Mouse (Mus musculus) intestine, embryonic 15.5 days (tissue): ENCODE data around the gene Galnt6. TPM values are rescaled to one million over a fixed set of nuclear protein-coding genes. Genes with fewer than 3 reads are reported as not detected.

ENCODE experiments used
- ATAC-seq: fragments of 200-750 bp; cut with Nextera tagmentation; 2 replicates; pipeline ENCODE4 v1.8.0; 2017; ENCODE audit warnings: moderate TSS enrichment, moderate library complexity
- H3K27ac ChIP-seq: fragments of 300-500 bp; sonication (generic); 2 replicates; pipeline ENCODE4 v1.5.1; 2015; ENCODE audit warnings: mild to moderate bottlenecking, inconsistent platforms
- H3K27me3 ChIP-seq: fragments of 300-500 bp; sonication (generic); replicated peaks from 2 replicates; pipeline ENCODE4 v1.6.1; 2015; ENCODE audit warnings: inconsistent platforms
- H3K36me3 ChIP-seq: fragments of 300-500 bp; sonication (generic); 2 replicates; pipeline ENCODE4 v1.6.1; 2015; ENCODE audit warnings: inconsistent platforms
- H3K4me1 ChIP-seq: fragments of 300-500 bp; sonication (generic); replicated peaks from 2 replicates; pipeline ENCODE4 v1.6.1; 2015; ENCODE audit warnings: inconsistent platforms
- H3K4me2 ChIP-seq: fragments of 300-500 bp; sonication (generic); replicated peaks from 2 replicates; pipeline ENCODE4 v1.6.1; 2015; ENCODE audit warnings: mild to moderate bottlenecking, inconsistent platforms
- H3K4me3 ChIP-seq: fragments of 300-500 bp; sonication (generic); replicated peaks from 2 replicates; pipeline ENCODE4 v1.5.1; 2015; ENCODE audit warnings: inconsistent platforms
- H3K9ac ChIP-seq: fragments of 300-500 bp; sonication (generic); 2 replicates; pipeline ENCODE4 v1.6.1; 2015; ENCODE audit warnings: inconsistent platforms
- H3K9me3 ChIP-seq: fragments of 300-500 bp; sonication (generic); 2 replicates; pipeline ENCODE4 v1.6.1; 2016; ENCODE audit warnings: inconsistent platforms
- WGBS: fragments of 180-500 bp; shearing (Covaris S2); methylation state at CpG from one replicate; pipeline ENCODE4 v1.1.7; 2015; 5-methylcytosine and 5-hydroxymethylcytosine counted together
- polyA plus RNA-seq: library from polyadenylated mRNA; unstranded; fragments of >200 nt; fragmentation: Nextera tagmentation; extraction: Ambion mirVana; gene quantifications from 2 replicates; pipeline ENCODE4 v1.2.1, GENCODE M21; 2015

Gene Galnt6
- polyA plus RNA-seq, 1 experiment from 2014 or later, result 4.2 TPM

- no peak overlapping the region for H3K27ac ChIP-seq
- no peak overlapping the region for H3K4me2 ChIP-seq
- H3K27me3 ChIP-seq, result no peaks in the 10 kb centered on the region
- H3K4me3 ChIP-seq, result no peak overlapping the region
- H3K36me3 ChIP-seq, result no peaks in the 10 kb centered on the region
- H3K9me3 ChIP-seq, result no peaks in the 10 kb centered on the region
- H3K9ac ChIP-seq, result no peak overlapping the region
- WGBS, result 70% methylated on average over 9 of the region's 9 CpGs
- H3K4me1 ChIP-seq, result peaks cover 22% of the 10 kb centered on the region; the same call in 1 of the 2 replicates
- ATAC-seq, result no peak
Observed at GRCm38 (mm10) chr15:100664813-100665274, 64.3 kb downstream of the Galnt6 start.

GRCm38 (mm10) chr15:100660805-100661204, 68.4 kb downstream of the Galnt6 start:
- Histone ChIP-seq H3K4me2 (no peak overlapping the region), H3K4me3 (no peak overlapping the region), H3K9me3 (no peaks in the 10 kb centered on the region), H3K9ac (no peak overlapping the region), H3K27me3 (no peaks in the 10 kb centered on the region), H3K36me3 (no peaks in the 10 kb centered on the region), H3K4me1 (peaks cover 11% of the 10 kb centered on the region; the same call in 1 of the 2 replicates), H3K27ac (no peak overlapping the region)
- ATAC-seq, result no peak
- 86% methylated on average over 5 of the region's 5 CpGs for WGBS

- H3K9me3 ChIP-seq, result no peaks in the 10 kb centered on the region
- no peak overlapping the region for H3K27ac ChIP-seq
- no peak overlapping the region for H3K4me2 ChIP-seq
- no peak for ATAC-seq
- H3K4me3 ChIP-seq, result no peak overlapping the region
- no peaks in the 10 kb centered on the region for H3K27me3 ChIP-seq
- H3K9ac ChIP-seq, result no peak overlapping the region
- WGBS, result 87% methylated on average over 9 of the region's 9 CpGs
- H3K36me3 ChIP-seq, result no peaks in the 10 kb centered on the region
- H3K4me1 ChIP-seq, result peaks cover 6% of the 10 kb centered on the region; the same call in 1 of the 2 replicates
Observed at GRCm38 (mm10) chr15:100660306-100660705, 68.9 kb downstream of the Galnt6 start.

- Histone ChIP-seq H3K4me3 (no peak overlapping the region), H3K27ac (no peak overlapping the region)
Observed at GRCm38 (mm10) chr15:100655201-100655600, 74.0 kb downstream of the Galnt6 start.

GRCm38 (mm10) chr15:100654271-100654670, 74.9 kb downstream of the Galnt6 start:
- H3K9ac ChIP-seq, result no peak overlapping the region
- H3K27me3 ChIP-seq, result no peaks in the 10 kb centered on the region
- no peaks in the 10 kb centered on the region for H3K36me3 ChIP-seq
- no peak overlapping the region for H3K4me2 ChIP-seq
- H3K9me3 ChIP-seq, result no peaks in the 10 kb centered on the region
- H3K4me1 ChIP-seq, result 0 out of 2 replicates have a peak, but pooled peaks cover 2% of the 10 kb centered on the region
- H3K27ac ChIP-seq, result no peak overlapping the region
- WGBS, result 84% methylated on average over 1 of the region's 1 CpGs
- no peak overlapping the region for H3K4me3 ChIP-seq
- ATAC-seq, result no peak

More at GRCm38 (mm10) chr15:100655201-100655600, 74.0 kb downstream of the Galnt6 start:
- no peak for ATAC-seq
- no peak overlapping the region for H3K9ac ChIP-seq
- H3K9me3 ChIP-seq, result no peaks in the 10 kb centered on the region
- no peak overlapping the region for H3K4me2 ChIP-seq
- H3K36me3 ChIP-seq, result no peaks in the 10 kb centered on the region
- H3K27me3 ChIP-seq, result no peaks in the 10 kb centered on the region
- 0 out of 2 replicates have a peak, but pooled peaks cover 2% of the 10 kb centered on the region for H3K4me1 ChIP-seq
- 81% methylated on average over 5 of the region's 5 CpGs for WGBS

GRCm38 (mm10) chr15:100651610-100652009, 77.6 kb downstream of the Galnt6 start:
- Histone ChIP-seq H3K36me3 (no peaks in the 10 kb centered on the region), H3K4me2 (peak overlapping the region; percentile 20; the same call in 1 of the 2 replicates), H3K9ac (no peak overlapping the region), H3K4me1 (0 out of 2 replicates have a peak, but pooled peaks cover 2% of the 10 kb centered on the region), H3K9me3 (no peaks in the 10 kb centered on the region), H3K27me3 (no peaks in the 10 kb centered on the region), H3K4me3 (no peak overlapping the region), H3K27ac (peak overlapping the region; percentile 17; the same call in 1 of the 2 replicates)
- WGBS, result 55% methylated on average over 9 of the region's 9 CpGs
- ATAC-seq, result peak; percentile 92

GRCm38 (mm10) chr15:100650111-100650510, 79.1 kb downstream of the Galnt6 start:
- Histone ChIP-seq H3K36me3 (no peaks in the 10 kb centered on the region), H3K27ac (no peak overlapping the region), H3K27me3 (no peaks in the 10 kb centered on the region), H3K9ac (no peak overlapping the region), H3K4me3 (no peak overlapping the region), H3K4me2 (no peak overlapping the region), H3K4me1 (0 out of 2 replicates have a peak, but pooled peaks cover 2% of the 10 kb centered on the region), H3K9me3 (no peaks in the 10 kb centered on the region)
- no peak for ATAC-seq
- WGBS, result 84% methylated on average over 10 of the region's 10 CpGs

- H3K27me3 ChIP-seq, result no peaks in the 10 kb centered on the region
- H3K9ac ChIP-seq, result no peak overlapping the region
- no peak overlapping the region for H3K27ac ChIP-seq
- no peaks in the 10 kb centered on the region for H3K36me3 ChIP-seq
- WGBS, result 76% methylated on average over 6 of the region's 6 CpGs
- H3K9me3 ChIP-seq, result no peaks in the 10 kb centered on the region
- H3K4me2 ChIP-seq, result no peak overlapping the region
- no peak overlapping the region for H3K4me3 ChIP-seq
- H3K4me1 ChIP-seq, result 0 out of 2 replicates have a peak, but pooled peaks cover under 1% of the 10 kb centered on the region
- ATAC-seq, result no peak
Observed at GRCm38 (mm10) chr15:100646161-100646560, 83.0 kb downstream of the Galnt6 start.

- Histone ChIP-seq H3K27me3 (peaks cover 7% of the 10 kb centered on the region; the same call in 1 of the 2 replicates), H3K4me3 (no peak overlapping the region), H3K9me3 (no peaks in the 10 kb centered on the region), H3K36me3 (no peaks in the 10 kb centered on the region), H3K4me1 (no peaks in the 10 kb centered on the region), H3K4me2 (no peak overlapping the region), H3K27ac (no peak overlapping the region), H3K9ac (no peak overlapping the region)
- WGBS, result 90% methylated on average over 7 of the region's 7 CpGs
- ATAC-seq, result no peak
Observed at GRCm38 (mm10) chr15:100642451-100642850, 86.7 kb downstream of the Galnt6 start.

Other genes with a start within 250 kb of the Galnt6 start
- 7.7 and 8.7 TPM in 2 replicates for gene Csrnp2, start 233.9 kb downstream of the Galnt6 start, polyA plus RNA-seq
- gene Tfcp2, start 177.4 kb downstream of the Galnt6 start, polyA plus RNA-seq, result 15.5 and 16.2 TPM in 2 replicates
- gene Pou6f1, start 129.4 kb downstream of the Galnt6 start, polyA plus RNA-seq, result 4.0 and 4.4 TPM in 2 replicates
- 245 and 263 TPM in 2 replicates for gene Dazap2, start 114.0 kb downstream of the Galnt6 start, polyA plus RNA-seq
- 37.7 and 41.2 TPM in 2 replicates for gene Smagp, start 92.4 kb downstream of the Galnt6 start, polyA plus RNA-seq
- gene Bin2, start 59.8 kb downstream of the Galnt6 start, polyA plus RNA-seq, result 6.7 and 7.2 TPM in 2 replicates
- 104 and 271 TPM in 2 replicates for gene Cela1, start 41.5 kb downstream of the Galnt6 start, polyA plus RNA-seq
- 4.4 and 5.0 TPM in 2 replicates for gene Slc4a8, start 32.4 kb upstream of the Galnt6 start, polyA plus RNA-seq
- gene Scn8a, start 140.5 kb upstream of the Galnt6 start, polyA plus RNA-seq, result 2.1 and 2.6 TPM in 2 replicates